Mouse (Mus musculus) liver, embryonic 11.5 days (tissue): Measurements from ENCODE around the gene Maob. TPM values are rescaled to one million over a fixed set of nuclear protein-coding genes. Genes with fewer than 3 reads are reported as not detected.

Source experiments
- ATAC-seq: fragments of 200-750 bp; cut with Nextera tagmentation; replicated peaks from 2 replicates; pipeline ENCODE4 v1.8.0; 2017; ENCODE audit warnings: moderate number of reproducible peaks, mild to moderate bottlenecking, moderate TSS enrichment, moderate library complexity; ENCODE audit not compliant: low FRiP score
- DNase-seq: peaks from one replicate; pipeline ENCODE4 v3.0.0-alpha.2; 2017; ENCODE audit warnings: low spot score
- H3K27ac ChIP-seq: fragments of 300-500 bp; sonication (generic); 2 replicates; pipeline ENCODE4 v1.5.1; 2014; ENCODE audit warnings: mild to moderate bottlenecking, low read depth, low read length, control low read depth
- H3K27me3 ChIP-seq: fragments of 300-500 bp; sonication (generic); replicated peaks from 2 replicates; pipeline ENCODE4 v1.6.1; 2014; ENCODE audit warnings: low read length, mixed read lengths; ENCODE audit not compliant: control insufficient read depth, insufficient read depth
- H3K36me3 ChIP-seq: fragments of 300-500 bp; sonication (generic); 2 replicates; pipeline ENCODE4 v1.6.1; 2014; ENCODE audit warnings: mild to moderate bottlenecking, low read length, moderate library complexity, mixed read lengths; ENCODE audit not compliant: control insufficient read depth, insufficient read depth
- H3K4me1 ChIP-seq: fragments of 300-500 bp; sonication (generic); replicated peaks from 2 replicates; pipeline ENCODE4 v1.6.1; 2014; ENCODE audit warnings: low read length, mixed read lengths; ENCODE audit not compliant: control insufficient read depth, insufficient read depth
- H3K4me2 ChIP-seq: fragments of 300-500 bp; sonication (generic); 2 replicates; pipeline ENCODE4 v1.6.1; 2014; ENCODE audit warnings: mild to moderate bottlenecking, control low read depth, moderate library complexity
- H3K4me3 ChIP-seq: fragments of 300-500 bp; sonication (generic); 2 replicates; pipeline ENCODE4 v1.5.1; 2014; ENCODE audit warnings: low read depth, low read length, control low read depth
- H3K9ac ChIP-seq: fragments of 300-500 bp; sonication (generic); 2 replicates; pipeline ENCODE4 v1.6.1; 2014; ENCODE audit warnings: low read depth, low read length, control low read depth
- H3K9me3 ChIP-seq: fragments of 300-500 bp; sonication (generic); 2 replicates; pipeline ENCODE4 v1.6.1; 2016; ENCODE audit warnings: low read length, inconsistent platforms, mixed read lengths; ENCODE audit not compliant: control insufficient read depth
- WGBS: fragments of 180-500 bp; shearing (Covaris S2); extraction: QIAGEN DNeasy Blood & Tissue Kit; methylation state at CpG from one replicate; pipeline ENCODE4 v1.1.7; 2014; 5-methylcytosine and 5-hydroxymethylcytosine counted together
- polyA plus RNA-seq: library from polyadenylated mRNA; unstranded; fragments of >200 nt; fragmentation: Nextera tagmentation; extraction: Ambion mirVana; gene quantifications from 2 replicates; pipeline ENCODE4 v1.2.1, GENCODE M21; 2014

Maob gene
- polyA plus RNA-seq: 25.7 and 29.5 TPM in 2 replicates

GRCm38 (mm10) chrX:16817261-16817769, at the start of gene Maob:
TSS of gene Maob (minus strand) at chrX:16817366.
- WGBS: 8% methylated on average over 18 of the region's 18 CpGs
- peak within 1 kb of the TSS; percentile 42 for H3K4me2 ChIP-seq
- no peak; the same call in 1 of the 2 replicates for ATAC-seq
- no peak within 1 kb of the TSS for H3K9ac ChIP-seq
- H3K36me3 ChIP-seq: no peaks in the 10 kb centered on the region
- H3K4me3 ChIP-seq: peak within 1 kb of the TSS; percentile 21
- no peaks in the 10 kb centered on the region for H3K27me3 ChIP-seq
- H3K9me3 ChIP-seq: no peaks in the 10 kb centered on the region
- no peaks in the 10 kb centered on the region for H3K4me1 ChIP-seq
- peak; percentile 29 for DNase-seq
- H3K27ac ChIP-seq: no peak within 1 kb of the TSS

GRCm38 (mm10) chrX:16860244-16860643, 43.1 kb upstream of the Maob start:
- ATAC-seq (no peak), DNase-seq (no peak)
- Histone ChIP-seq H3K9me3 (no peaks in the 10 kb centered on the region), H3K9ac (no peak overlapping the region), H3K4me2 (no peak overlapping the region), H3K4me3 (no peak overlapping the region), H3K27me3 (no peaks in the 10 kb centered on the region), H3K27ac (no peak overlapping the region), H3K4me1 (no peaks in the 10 kb centered on the region), H3K36me3 (no peaks in the 10 kb centered on the region)

GRCm38 (mm10) chrX:16846034-16846433, 28.9 kb upstream of the Maob start:
- DNase-seq (no peak), ATAC-seq (no peak)
- no peaks in the 10 kb centered on the region for H3K27me3 ChIP-seq
- no peaks in the 10 kb centered on the region for H3K9me3 ChIP-seq
- H3K4me3 ChIP-seq: no peak overlapping the region
- no peak overlapping the region for H3K27ac ChIP-seq
- H3K4me2 ChIP-seq: no peak overlapping the region
- no peaks in the 10 kb centered on the region for H3K36me3 ChIP-seq
- no peak overlapping the region for H3K9ac ChIP-seq
- H3K4me1 ChIP-seq: no peaks in the 10 kb centered on the region
- 83% methylated on average over 2 of the region's 2 CpGs for WGBS

GRCm38 (mm10) chrX:16841443-16841842, 24.3 kb upstream of the Maob start:
- Histone ChIP-seq H3K27ac (no peak overlapping the region), H3K4me2 (no peak overlapping the region), H3K9ac (no peak overlapping the region), H3K4me3 (no peak overlapping the region), H3K27me3 (no peaks in the 10 kb centered on the region), H3K36me3 (no peaks in the 10 kb centered on the region), H3K9me3 (no peaks in the 10 kb centered on the region), H3K4me1 (no peaks in the 10 kb centered on the region)
- ATAC-seq: no peak
- WGBS: 74% methylated on average over 2 of the region's 2 CpGs
- no peak for DNase-seq

- ATAC-seq (no peak), DNase-seq (no peak)
- H3K27me3 ChIP-seq: no peaks in the 10 kb centered on the region
- H3K27ac ChIP-seq: no peak overlapping the region
- no peak overlapping the region for H3K4me3 ChIP-seq
- no peaks in the 10 kb centered on the region for H3K4me1 ChIP-seq
- 78% methylated on average over 1 of the region's 1 CpGs for WGBS
- no peaks in the 10 kb centered on the region for H3K36me3 ChIP-seq
- H3K9me3 ChIP-seq: no peaks in the 10 kb centered on the region
- H3K4me2 ChIP-seq: no peak overlapping the region
- no peak overlapping the region for H3K9ac ChIP-seq
Measured at GRCm38 (mm10) chrX:16837293-16837692, 20.1 kb upstream of the Maob start.

GRCm38 (mm10) chrX:16836488-16837082, 19.4 kb upstream of the Maob start:
- H3K27ac ChIP-seq: no peak overlapping the region
- ATAC-seq (no peak), DNase-seq (no peak)
- no peaks in the 10 kb centered on the region for H3K27me3 ChIP-seq
- no peaks in the 10 kb centered on the region for H3K9me3 ChIP-seq
- H3K4me3 ChIP-seq: no peak overlapping the region
- no peaks in the 10 kb centered on the region for H3K36me3 ChIP-seq
- H3K4me2 ChIP-seq: no peak overlapping the region
- H3K4me1 ChIP-seq: no peaks in the 10 kb centered on the region
- no peak overlapping the region for H3K9ac ChIP-seq

GRCm38 (mm10) chrX:16826028-16826427, 8.9 kb upstream of the Maob start:
- no peak overlapping the region for H3K27ac ChIP-seq
- no peak overlapping the region for H3K9ac ChIP-seq
- H3K4me2 ChIP-seq: no peak overlapping the region
- H3K4me1 ChIP-seq: no peaks in the 10 kb centered on the region
- DNase-seq: no peak
- H3K9me3 ChIP-seq: no peaks in the 10 kb centered on the region
- H3K36me3 ChIP-seq: no peaks in the 10 kb centered on the region
- no peak for ATAC-seq
- H3K27me3 ChIP-seq: no peaks in the 10 kb centered on the region
- no peak overlapping the region for H3K4me3 ChIP-seq
- WGBS: 82% methylated on average over 1 of the region's 1 CpGs

- H3K9me3 ChIP-seq: no peaks in the 10 kb centered on the region
- H3K4me2 ChIP-seq: peak overlapping the region; percentile 42; the same call in 1 of the 2 replicates
- H3K27me3 ChIP-seq: no peaks in the 10 kb centered on the region
- no peak for ATAC-seq
- H3K4me3 ChIP-seq: no peak overlapping the region
- WGBS: 71% methylated on average over 3 of the region's 3 CpGs
- no peak for DNase-seq
- no peaks in the 10 kb centered on the region for H3K4me1 ChIP-seq
- H3K27ac ChIP-seq: no peak overlapping the region
- no peaks in the 10 kb centered on the region for H3K36me3 ChIP-seq
- no peak overlapping the region for H3K9ac ChIP-seq
Measured at GRCm38 (mm10) chrX:16815965-16816364, 1.2 kb downstream of the Maob start.

GRCm38 (mm10) chrX:16812080-16812479, 5.1 kb downstream of the Maob start:
- H3K4me2 ChIP-seq: no peak overlapping the region
- no peaks in the 10 kb centered on the region for H3K36me3 ChIP-seq
- DNase-seq (no peak), ATAC-seq (no peak)
- WGBS: 54% methylated on average over 3 of the region's 3 CpGs
- no peaks in the 10 kb centered on the region for H3K9me3 ChIP-seq
- H3K4me1 ChIP-seq: no peaks in the 10 kb centered on the region
- no peak overlapping the region for H3K9ac ChIP-seq
- H3K27ac ChIP-seq: no peak overlapping the region
- no peak overlapping the region for H3K4me3 ChIP-seq
- H3K27me3 ChIP-seq: no peaks in the 10 kb centered on the region
